Mouse (Mus musculus) kidney, postnatal 36 days (tissue): ENCODE measurements around the gene Adgb.

ENCODE experiments used
- DNase-seq, 2 experiments: peaks; one replicate each; pipeline ENCODE4 v3.0.0; 2021 to 2022; ENCODE audit warnings: mixed read lengths in 2 of 2

Adgb gene

GRCm38 (mm10) chr10:10471961-10472610, at the start of gene Adgb:
TSS of gene Adgb (minus strand) at chr10:10472326.
- peak; percentile 64 to 76 for DNase-seq

GRCm38 (mm10) chr10:10480139-10480538, 8.0 kb upstream of the Adgb start:
- no peak for DNase-seq

DNA sequence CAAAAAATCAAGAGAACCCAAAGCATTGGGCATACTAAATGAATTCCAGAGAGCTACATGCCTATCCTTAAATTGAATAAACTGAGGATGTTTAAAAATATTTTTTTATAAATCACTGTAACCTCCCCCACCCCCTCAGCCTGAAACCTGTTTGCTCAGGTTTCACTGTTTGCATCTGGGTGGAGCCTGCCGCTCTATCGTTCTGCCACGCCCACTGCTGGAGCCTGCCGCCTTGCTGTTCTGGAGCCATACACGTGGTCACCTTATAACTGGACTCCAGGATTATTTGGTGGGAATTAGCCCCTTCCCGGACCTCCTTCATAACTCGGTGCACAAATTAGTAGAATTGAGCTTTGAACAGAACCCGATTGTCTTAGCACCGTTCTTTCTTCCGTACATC, 5.3 kb upstream of the Adgb start:
- peak in 1 of 2 experiments; percentile 7 for DNase-seq

DNA sequence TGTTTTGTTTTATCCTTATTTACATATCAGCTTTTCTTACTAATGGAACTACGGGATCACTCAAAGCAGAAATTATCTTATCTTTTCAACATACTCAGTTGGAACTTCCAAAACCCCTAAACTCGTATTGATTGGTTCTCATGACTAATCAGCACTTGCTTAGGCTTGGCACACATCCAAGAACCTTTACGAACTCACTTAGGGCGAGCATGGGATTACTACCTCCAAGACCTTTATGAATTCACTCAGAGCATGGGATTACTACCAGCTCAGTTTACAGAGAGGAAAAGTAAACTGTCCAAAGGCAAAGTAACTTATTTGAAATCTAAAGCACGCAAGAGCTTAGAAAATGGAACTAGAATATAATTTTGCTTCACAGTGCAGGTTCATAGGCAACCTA, 4.8 kb upstream of the Adgb start:
- DNase-seq: no peak

DNA sequence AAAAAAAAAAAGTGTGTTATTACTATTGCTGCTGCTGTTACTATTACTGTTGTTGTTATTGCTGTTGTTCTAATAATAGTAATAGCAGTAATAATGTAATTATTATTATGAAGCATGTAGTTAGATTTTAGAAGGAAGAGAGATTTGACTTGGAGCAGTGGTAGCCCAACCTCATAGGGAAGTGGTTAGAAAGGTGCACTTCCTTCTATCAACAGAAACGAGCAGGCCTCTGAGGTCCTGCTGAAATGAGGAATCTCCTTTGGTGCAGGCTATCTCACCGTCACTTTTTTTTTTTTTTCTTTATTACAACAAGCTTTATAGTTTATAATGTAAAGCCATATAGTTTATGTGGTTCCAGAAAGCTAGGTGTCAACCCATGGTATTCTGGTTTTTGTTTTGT, 4.4 kb upstream of the Adgb start:
- DNase-seq: no peak

GRCm38 (mm10) chr10:10468699-10469547, 3.2 kb downstream of the Adgb start:
- no peak for DNase-seq

- DNase-seq: no peak
These were observed 12.0 kb downstream of the Adgb start for GRCm38 (mm10) chr10:10460113-10460512.

DNA sequence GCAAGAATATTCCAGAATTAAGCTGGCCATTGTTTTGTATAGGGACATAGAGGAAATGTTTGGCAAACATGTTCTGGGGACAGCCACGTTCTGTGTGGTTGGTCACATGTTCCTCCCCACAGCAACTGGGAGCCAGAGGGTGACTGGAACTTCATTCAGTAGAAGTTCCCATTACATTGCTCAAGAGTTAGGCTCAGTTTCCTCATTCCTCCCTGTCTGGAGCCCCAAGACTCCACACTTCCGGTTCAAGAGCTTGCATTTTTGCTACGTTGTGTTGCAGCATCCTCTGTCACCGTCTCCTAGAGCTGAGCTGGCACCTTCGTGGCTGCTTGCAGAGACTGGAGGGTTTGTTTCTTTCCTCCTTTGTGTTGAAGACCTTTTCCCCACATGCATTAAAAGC, 15.1 kb downstream of the Adgb start:
- no peak for DNase-seq

DNA sequence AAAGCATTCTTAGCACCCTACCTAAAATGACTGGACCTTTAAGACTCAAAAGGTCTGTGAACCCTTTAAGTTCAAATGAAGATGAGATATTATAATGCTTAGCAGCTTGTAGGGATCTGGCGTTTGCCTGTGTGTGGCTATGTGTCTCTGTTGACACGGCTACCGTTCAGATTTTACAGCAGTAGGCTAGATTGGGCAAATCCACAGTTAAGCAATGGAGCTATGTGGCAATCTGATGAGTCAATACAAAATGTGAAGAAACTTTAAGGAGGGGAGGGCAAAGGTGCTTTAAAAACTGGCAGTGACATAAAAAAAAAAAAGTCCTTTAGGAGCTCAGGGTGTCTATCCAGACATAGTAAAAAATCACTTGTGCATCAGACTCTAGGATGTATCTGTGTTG, 23.1 kb downstream of the Adgb start:
- no peak for DNase-seq

- DNase-seq: no peak
These were observed 27.2 kb downstream of the Adgb start for GRCm38 (mm10) chr10:10444841-10445466.

GRCm38 (mm10) chr10:10443558-10443957, 28.6 kb downstream of the Adgb start:
- DNase-seq: no peak

GRCm38 (mm10) chr10:10435014-10435413, 37.1 kb downstream of the Adgb start:
- no peak for DNase-seq

DNA sequence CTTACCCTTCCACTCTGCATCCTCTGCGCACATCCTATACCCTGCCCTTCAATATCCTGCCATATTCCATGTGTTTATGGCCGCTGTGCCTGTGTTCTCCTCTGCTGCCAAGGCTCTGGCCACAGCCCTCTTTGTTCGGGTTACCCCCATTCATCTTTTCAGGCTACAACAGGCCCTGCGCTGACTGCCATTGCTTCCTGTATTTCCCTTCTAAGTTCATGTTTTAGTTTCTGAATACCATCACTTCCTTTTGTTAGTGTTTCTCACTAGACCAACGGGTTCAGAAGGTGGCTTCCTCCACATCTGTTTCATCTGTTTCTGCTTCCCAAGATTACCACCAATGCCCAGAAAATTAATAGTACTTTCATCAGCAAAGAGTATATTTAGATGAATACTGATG, 42.5 kb downstream of the Adgb start:
- DNase-seq: no peak

- no peak for DNase-seq
These were observed 43.1 kb downstream of the Adgb start for GRCm38 (mm10) chr10:10429032-10429431.

DNA sequence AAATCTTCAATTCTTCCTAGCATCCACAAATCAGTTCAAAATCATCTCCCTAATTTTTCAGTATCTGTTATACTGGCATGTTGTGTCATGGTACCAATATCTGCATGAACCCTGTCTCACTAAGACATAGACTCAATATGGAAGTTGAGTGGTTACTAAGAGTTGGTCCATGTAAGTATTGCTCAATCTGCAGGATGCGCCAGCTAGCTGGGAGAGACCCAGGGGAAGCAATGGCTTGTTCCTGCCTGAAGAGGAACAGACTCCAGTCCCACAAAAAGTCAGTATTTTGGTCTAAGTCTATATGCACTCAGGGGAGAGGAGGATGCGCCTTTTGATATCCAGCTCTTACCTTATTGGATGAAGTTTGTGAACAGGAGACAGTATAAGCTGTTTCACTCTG, 47.7 kb downstream of the Adgb start:
- DNase-seq: no peak

DNA sequence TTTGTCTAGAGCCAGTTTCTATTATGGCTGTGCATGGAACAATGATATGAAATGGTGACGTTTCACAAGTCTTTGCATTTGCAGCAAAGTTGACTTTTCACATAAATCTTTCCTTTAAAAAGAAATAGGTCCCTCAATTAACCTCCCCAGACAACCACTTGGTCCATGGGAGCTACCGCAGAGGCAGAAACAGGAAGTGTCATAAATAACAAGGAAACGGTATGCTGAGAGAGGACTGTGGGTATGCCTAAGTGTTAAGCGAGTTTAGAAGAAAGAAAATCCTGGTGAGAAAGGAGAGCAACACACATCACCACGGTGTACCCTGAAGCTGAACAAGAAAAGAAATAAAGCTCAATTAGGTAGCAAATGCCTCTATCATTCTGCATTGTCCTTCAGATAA, 61.1 kb downstream of the Adgb start:
- DNase-seq: no peak

DNA sequence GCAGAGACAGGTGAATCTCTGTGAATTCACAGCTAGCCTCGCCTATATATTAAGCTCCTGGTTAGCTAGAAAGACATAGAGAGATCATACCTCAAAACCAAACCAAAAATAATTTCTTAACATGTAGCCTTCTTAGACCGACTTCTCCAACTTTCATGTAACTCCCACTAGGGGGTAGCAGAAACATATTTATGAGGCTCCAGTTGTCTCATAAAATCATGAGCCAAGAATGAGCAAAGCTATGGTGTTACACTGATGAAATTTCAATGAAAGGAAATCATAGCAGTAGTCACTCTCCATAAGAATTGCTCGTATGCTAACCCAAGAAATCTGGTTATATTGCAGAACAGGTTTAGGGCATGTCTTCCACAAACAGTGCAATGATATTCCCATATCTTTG, 64.0 kb downstream of the Adgb start:
- peak in 1 of 2 experiments; percentile 37 for DNase-seq

DNA sequence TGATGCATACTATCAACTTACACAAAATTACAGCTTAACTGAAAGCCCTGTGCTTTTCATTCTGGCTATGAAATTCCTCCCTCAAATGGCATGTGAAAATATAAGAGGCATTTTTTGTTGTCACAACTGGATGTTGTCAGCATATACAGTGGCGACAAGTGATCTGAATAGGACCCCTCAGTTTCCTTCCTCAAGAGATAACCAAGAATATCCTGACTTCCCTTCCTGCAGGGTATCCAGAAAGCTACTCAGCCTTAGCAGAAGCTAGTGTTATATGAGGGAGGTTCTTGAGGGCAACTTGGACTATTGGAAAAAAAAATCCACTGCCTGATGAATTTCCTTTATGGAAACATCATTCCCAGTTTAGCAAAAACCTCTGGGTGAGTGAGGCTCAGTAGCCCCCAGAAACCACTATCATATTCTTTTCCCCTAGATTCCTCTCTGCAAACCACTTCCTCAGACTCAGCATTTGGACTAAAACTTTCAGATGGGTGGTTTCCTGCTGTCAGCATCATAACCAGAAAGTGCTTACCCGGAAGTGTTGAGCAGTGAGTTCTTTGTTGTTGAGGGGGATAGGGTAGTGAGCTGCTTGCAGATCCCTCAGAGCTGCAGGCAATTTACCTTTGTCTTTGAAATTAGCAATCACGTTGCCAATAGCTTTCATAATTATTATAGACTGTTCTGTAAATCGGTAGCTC, 76.2 kb downstream of the Adgb start:
- DNase-seq: no peak

- DNase-seq: no peak
These were observed 97.5 kb downstream of the Adgb start for GRCm38 (mm10) chr10:10374629-10375028.

- no peak for DNase-seq
These were observed 108.1 kb downstream of the Adgb start for GRCm38 (mm10) chr10:10364025-10364424.

GRCm38 (mm10) chr10:10355605-10356227, 116.4 kb downstream of the Adgb start:
- DNase-seq: peak; percentile 3 to 21

GRCm38 (mm10) chr10:10352184-10352583, 119.9 kb downstream of the Adgb start:
- DNase-seq: no peak

DNA sequence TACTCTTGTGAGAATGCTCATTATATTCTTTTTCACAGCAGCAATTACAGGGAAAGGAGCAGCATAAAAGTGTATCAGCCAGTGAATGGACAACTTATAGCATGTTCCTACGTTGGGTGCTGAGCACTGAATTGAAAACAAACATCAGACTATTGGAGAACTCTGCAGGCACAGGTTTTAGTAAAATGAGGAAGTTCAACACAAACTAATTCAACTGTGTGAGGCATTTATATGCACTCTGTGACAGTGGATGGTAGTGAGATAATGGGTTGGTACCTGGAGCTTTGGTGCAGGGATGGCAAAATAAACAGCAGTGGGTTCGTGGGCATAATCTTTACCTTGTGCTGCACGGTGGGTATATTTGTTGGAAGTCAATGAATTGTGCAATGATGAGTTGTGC, 121.6 kb downstream of the Adgb start:
- no peak for DNase-seq
